Mouse (Mus musculus) CH12.LX (cell line): ENCODE data around the gene Slc17a8. TPM values are rescaled to one million over a fixed set of nuclear protein-coding genes. Genes with fewer than 3 reads are reported as not detected.

Experiments used
- DNase-seq: peaks from one replicate; pipeline ENCODE4 v3.0.0-alpha.2; 2013; ENCODE audit errors: extremely low read depth
- H3K27ac ChIP-seq: 2 replicates; pipeline ENCODE4 v1.5.1; 2012; ENCODE audit warnings: low read depth, mild to moderate bottlenecking, control low read depth, moderate library complexity; ENCODE audit not compliant: insufficient read depth
- H3K27me3 ChIP-seq: replicated peaks from 2 replicates; pipeline ENCODE3; 2012; ENCODE audit warnings: inconsistent platforms
- H3K36me3 ChIP-seq, 2 experiments: replicated peaks in 1 of 2; 2 replicates each; pipeline versions ENCODE3 to v1.6.1; 2012; ENCODE audit warnings: inconsistent platforms in 1 of 2, low read length in 1 of 2, mild to moderate bottlenecking in 1 of 2, mixed read lengths in 1 of 2, moderate library complexity in 1 of 2; ENCODE audit not compliant: control insufficient read depth in 1 of 2, insufficient read depth in 1 of 2
- H3K4me1 ChIP-seq, 2 experiments: 2 replicates each; pipeline ENCODE4 v1.6.1; 2012; ENCODE audit warnings: inconsistent platforms in 1 of 2, moderate library complexity in 1 of 2; ENCODE audit not compliant: insufficient read depth in 2 of 2, control insufficient read depth in 1 of 2
- H3K4me2 ChIP-seq: 2 replicates; pipeline ENCODE4 v1.6.1; 2012; ENCODE audit warnings: low read depth, mild to moderate bottlenecking, control low read depth; ENCODE audit not compliant: poor library complexity, insufficient read depth, severe bottlenecking
- H3K4me3 ChIP-seq, 3 experiments: fragments of 150-350 bp in 1 of 3; sonication (generic) in 1 of 3; replicated peaks in 1 of 3; 2 replicates each; pipeline versions ENCODE3 to v1.5.1; 2011 to 2012; ENCODE audit warnings: low read depth in 2 of 3, low read length in 2 of 3, mild to moderate bottlenecking in 2 of 3, moderate library complexity in 2 of 3, control low read depth in 1 of 3, improper control_type of control experiment in 1 of 3, inconsistent platforms in 1 of 3, mixed read lengths in 1 of 3; ENCODE audit not compliant: poor library complexity in 1 of 3
- H3K79me2 ChIP-seq: replicated peaks from 2 replicates; pipeline ENCODE4 v1.6.1; 2012; ENCODE audit warnings: mild to moderate bottlenecking, moderate library complexity; ENCODE audit not compliant: control insufficient read depth, poor library complexity, insufficient read depth, severe bottlenecking; ENCODE audit errors: extremely low read depth
- H3K9ac ChIP-seq: 2 replicates; pipeline ENCODE4 v1.6.1; 2012; ENCODE audit warnings: low read depth, mild to moderate bottlenecking, control low read depth, moderate library complexity; ENCODE audit not compliant: insufficient read depth
- H3K9me3 ChIP-seq: replicated peaks from 2 replicates; pipeline ENCODE3; 2012; ENCODE audit warnings: low read length, inconsistent platforms, mixed read lengths
- CTCF ChIP-seq, 2 experiments: IDR thresholded peaks in 1 of 2; conservative IDR thresholded peaks in 1 of 2; 2 replicates each; pipeline ENCODE4 v1.5.1; 2011 to 2012; ENCODE audit warnings: low read depth in 2 of 2, low read length in 2 of 2, improper control_type of control experiment in 1 of 2, inconsistent platforms in 1 of 2, mild to moderate bottlenecking in 1 of 2, moderate library complexity in 1 of 2
- E2F4 ChIP-seq: IDR thresholded peaks from 2 replicates; pipeline ENCODE4 v1.6.1; 2011; ENCODE audit warnings: low read depth, low read length, improper control_type of control experiment; ENCODE audit not compliant: insufficient replicate concordance
- ELF1 ChIP-seq: IDR thresholded peaks from 2 replicates; pipeline ENCODE4 v1.6.1; 2014; ENCODE audit warnings: low read depth, mild to moderate bottlenecking, inconsistent platforms, low read length, improper control_type of control experiment
- ETS1 ChIP-seq: conservative IDR thresholded peaks from 2 replicates; pipeline ENCODE4 v1.6.1; 2012; ENCODE audit warnings: low read depth, mild to moderate bottlenecking, inconsistent platforms, low read length, improper control_type of control experiment, moderate library complexity
- HCFC1 ChIP-seq: IDR thresholded peaks from 2 replicates; pipeline ENCODE4 v1.6.1; 2012; ENCODE audit warnings: low read depth, mild to moderate bottlenecking, inconsistent platforms, low read length, improper control_type of control experiment
- IRF4 ChIP-seq: IDR thresholded peaks from 2 replicates; pipeline ENCODE4 v1.6.1; 2014; ENCODE audit warnings: low read depth, mild to moderate bottlenecking, inconsistent platforms, low read length, improper control_type of control experiment
- JUND ChIP-seq: conservative IDR thresholded peaks from 2 replicates; pipeline ENCODE4 v1.6.1; 2011; ENCODE audit warnings: low read depth, low read length, improper control_type of control experiment
- KAT2A ChIP-seq: IDR thresholded peaks from 2 replicates; pipeline ENCODE4 v1.6.1; 2012; ENCODE audit warnings: low read length, improper control_type of control experiment, inconsistent platforms; ENCODE audit not compliant: insufficient replicate concordance
- MXI1 ChIP-seq: IDR thresholded peaks from 2 replicates; pipeline ENCODE4 v1.6.1; 2011; ENCODE audit warnings: mild to moderate bottlenecking, low read depth, low read length, improper control_type of control experiment
- MYC ChIP-seq: IDR thresholded peaks from 2 replicates; pipeline ENCODE4 v1.6.1; 2011; ENCODE audit warnings: low read depth, mild to moderate bottlenecking, improper control_type of control experiment, low read length
- NELFE ChIP-seq: IDR thresholded peaks from 2 replicates; pipeline ENCODE4 v1.6.1; 2011; ENCODE audit warnings: low read depth, low read length, improper control_type of control experiment
- PAX5 ChIP-seq: IDR thresholded peaks from 2 replicates; pipeline ENCODE4 v1.6.1; 2012; ENCODE audit warnings: low read length, inconsistent platforms, mixed read lengths
- TBP ChIP-seq: conservative IDR thresholded peaks from 2 replicates; pipeline ENCODE4 v1.6.1; 2011; ENCODE audit warnings: low read depth, low read length, improper control_type of control experiment
- TCF12 ChIP-seq: IDR thresholded peaks from 2 replicates; pipeline ENCODE4 v1.6.1; 2014; ENCODE audit warnings: low read depth, mild to moderate bottlenecking, inconsistent platforms, low read length, improper control_type of control experiment
- UBTF ChIP-seq: IDR thresholded peaks from 2 replicates; pipeline ENCODE4 v1.6.1; 2012; ENCODE audit warnings: low read depth, mild to moderate bottlenecking, inconsistent platforms, low read length, improper control_type of control experiment, moderate library complexity
- ZMIZ1 ChIP-seq: IDR thresholded peaks from 2 replicates; pipeline ENCODE4 v1.6.1; 2012; ENCODE audit warnings: low read depth, mild to moderate bottlenecking, inconsistent platforms, low read length, improper control_type of control experiment
- ZNF384 ChIP-seq: IDR thresholded peaks from 2 replicates; pipeline ENCODE4 v1.6.1; 2012; ENCODE audit warnings: low read depth, low read length, improper control_type of control experiment, inconsistent platforms
- dilution Hi-C: fragments of 300-500 bp; cut with MboI; formaldehyde crosslinking; loops from 2 replicates; pipeline ENCODE4 v1.14.3; 2020; ENCODE audit warnings: low sequenced_read_pairs; ENCODE audit not compliant: extremely low pct_unique_long_range_greater_than_20kb, extremely low pct_ligation_motif_present
- in situ Hi-C: fragments of 300-500 bp; cut with MboI; formaldehyde crosslinking; loops from 3 replicates; pipeline ENCODE4 v1.14.3; 2019; ENCODE audit warnings: low sequenced_read_pairs, low pct_ligation_motif_present, low pct_unique_long_range_greater_than_20kb, mixed read lengths
- polyA plus RNA-seq: library from polyadenylated mRNA; unstranded; fragments of >175 nt; gene quantifications from 2 replicates; pipeline ENCODE4 v1.2.1, GENCODE M21; 2012; ENCODE audit warnings: low read depth; ENCODE audit not compliant: insufficient read length
- total RNA-seq, 2 experiments: library from RNA; depleted of rRNA; stranded (reverse); fragments of 300-350 nt in 1 of 2; fragments of >200 nt in 1 of 2; gene quantifications; 2 replicates each; pipeline ENCODE4 v1.2.3; 2012 to 2014

The Slc17a8 gene
- total and polyA plus RNA-seq, 3 experiments = not detected

DNA sequence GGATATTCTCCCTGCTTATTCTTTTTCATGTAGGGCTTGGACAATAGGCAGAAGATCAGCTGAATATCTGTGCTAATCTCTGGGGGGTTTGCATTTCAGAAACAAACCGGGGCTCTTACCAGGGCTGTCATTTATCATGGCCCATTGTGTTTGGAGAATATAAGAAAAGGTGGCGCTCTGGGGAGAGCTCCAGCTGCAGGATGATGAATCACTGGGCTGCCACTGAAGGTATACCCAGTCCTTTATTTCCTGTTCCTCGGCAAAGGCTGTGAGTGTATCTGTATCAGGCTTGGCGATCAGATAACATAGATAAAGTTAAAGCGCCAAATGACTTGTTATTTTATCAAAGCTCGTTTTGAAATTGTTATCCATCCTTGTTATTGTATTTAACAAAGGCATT lies 73.0 kb downstream of the Slc17a8 start:
- H3K27me3 ChIP-seq = no peaks in the 10 kb centered on the region
- no peaks in the 10 kb centered on the region for H3K9me3 ChIP-seq
- dilution Hi-C loops (no loop called here), in situ Hi-C loops (no loop called here)
- no peaks in the 10 kb centered on the region for H3K79me2 ChIP-seq
- H3K27ac ChIP-seq = no peak overlapping the region
- DNase-seq = no peak
- no peak for TF ChIP-seq KAT2A
- TF ChIP-seq PAX5 = no peak
- no peak for TF ChIP-seq E2F4
- TF ChIP-seq ZNF384 = no peak
- TF ChIP-seq TCF12 = no peak
- TF ChIP-seq, all 38 proteins: peak for 0
- H3K36me3 ChIP-seq = no peaks in the 10 kb centered on the region
- H3K4me3 ChIP-seq = no peak overlapping the region
- no peaks in the 10 kb centered on the region for H3K4me1 ChIP-seq
- H3K9ac ChIP-seq = no peak overlapping the region
- no peak overlapping the region for H3K4me2 ChIP-seq

DNA sequence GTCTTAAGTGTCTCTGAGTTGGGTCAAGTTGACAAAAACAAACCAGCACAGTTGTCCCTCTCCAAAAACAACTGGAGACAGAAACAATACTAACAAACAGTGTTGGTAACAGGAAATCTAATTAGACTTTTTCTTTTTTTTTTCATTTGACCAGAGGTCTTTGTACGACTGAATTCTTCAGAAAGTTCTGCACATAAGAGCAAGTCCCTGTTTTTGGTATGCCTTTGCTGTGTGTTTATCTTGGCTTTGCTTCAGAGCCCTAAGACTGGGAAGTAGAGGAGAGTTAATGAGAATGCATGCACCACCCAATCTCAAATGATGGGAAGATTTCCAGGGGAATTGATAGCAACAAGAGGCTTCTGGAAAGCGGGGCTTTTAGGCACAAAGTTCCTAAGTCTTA lies 74.1 kb downstream of the Slc17a8 start:
- in situ Hi-C loops = no loop called here
- no peaks in the 10 kb centered on the region for H3K79me2 ChIP-seq
- H3K36me3 ChIP-seq = no peaks in the 10 kb centered on the region
- H3K27ac ChIP-seq = no peak overlapping the region
- no peaks in the 10 kb centered on the region for H3K9me3 ChIP-seq
- H3K9ac ChIP-seq = no peak overlapping the region
- dilution Hi-C loops = no loop called here
- TF ChIP-seq UBTF (no peak), JUND (no peak), ETS1 (no peak), IRF4 (no peak), TBP (no peak), ELF1 (no peak), CTCF (conservative IDR thresholded peaks at IDR 0.05 in 1 of 2, IDR thresholded peaks at IDR 0.05 in 1 of 2; ENCODE audit: low read depth in 2 of 2, low read length in 2 of 2) (no peak), KAT2A (no peak), PAX5 (no peak), HCFC1 (no peak), ZMIZ1 (no peak), MXI1 (no peak), MYC (no peak), NELFE (no peak)
- TF ChIP-seq, all 38 proteins: peak for 0
- Histone ChIP-seq H3K4me1 (no peaks in the 10 kb centered on the region), H3K4me3 (no peak overlapping the region), H3K27me3 (no peaks in the 10 kb centered on the region), H3K4me2 (no peak overlapping the region)
- no peak for DNase-seq
